8 mouse cellular contexts compared by ENCODE assay signal in the genomic region with DNA sequence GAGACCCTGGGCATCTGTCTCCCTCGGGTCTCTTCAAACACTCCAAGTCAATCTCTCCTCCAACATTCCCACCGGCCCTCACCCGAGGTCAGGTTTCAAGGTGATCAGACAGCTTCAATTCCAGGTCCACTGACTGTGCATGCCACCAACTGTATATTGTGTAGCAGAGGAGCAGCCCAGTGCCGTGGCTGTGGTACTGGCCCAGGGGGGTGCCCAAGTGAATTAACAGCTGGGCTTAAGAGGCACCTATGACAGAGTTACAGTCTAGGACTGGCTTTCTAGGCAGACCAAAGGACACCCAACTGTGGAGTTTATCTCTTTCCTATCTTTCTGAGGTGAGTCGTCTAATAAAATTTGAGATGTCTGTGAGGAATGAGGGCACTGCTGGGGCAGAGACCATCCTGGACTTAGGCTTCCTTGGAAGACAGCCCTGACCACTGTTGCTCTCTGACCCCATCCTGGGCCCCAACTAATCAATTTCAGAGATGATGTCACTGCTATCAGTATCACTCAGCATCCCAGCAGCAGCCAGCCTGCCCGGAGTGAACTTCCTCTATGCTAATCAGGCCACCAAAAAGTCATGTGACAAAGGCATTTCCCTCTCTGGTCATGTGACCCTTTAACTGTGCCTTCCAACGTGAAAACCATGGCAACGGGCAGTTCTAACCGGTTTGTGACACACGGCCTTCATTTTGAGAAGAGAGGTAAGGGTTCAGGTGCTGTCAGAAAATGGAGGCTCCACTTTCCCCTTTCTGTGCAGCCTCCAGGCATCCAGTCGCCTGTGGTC. TPM values are rescaled to one million over a fixed set of nuclear protein-coding genes. Genes with fewer than 3 reads are reported as not detected.
DNase-seq lines count a peak whose midpoint lies in the region; ATAC-seq lines count a peak whose summit lies in the region.

No protein-coding gene starts in this region.

- peak overlapping the region; percentile 61 for H3K27ac ChIP-seq in embryonic facial prominence, embryonic 14.5 days (replicated peaks; ENCODE audit: low read depth, low read length)

- 25% methylated on average over 11 of the region's 11 CpGs for WGBS in embryonic facial prominence, embryonic 14.5 days

- peak overlapping the region; percentile 24 for H3K4me2 ChIP-seq in embryonic facial prominence, embryonic 14.5 days (ENCODE audit: low read depth, low read length)

- intact Hi-C loops in heart, postnatal 14 days (cut with DNase I): loop anchor here (1.0 to 5.0 kb wide), 5 partner anchors 48 to 246 kb away; a partner anchor contains a TSS

- peak overlapping the region; percentile 21; the same call in 1 of the 2 replicates for H3K9ac ChIP-seq in embryonic facial prominence, embryonic 14.5 days (ENCODE audit: low read depth, low read length)

- H3K9me3 ChIP-seq in embryonic facial prominence, embryonic 14.5 days (ENCODE audit: control insufficient read depth, low read length): no peaks in the 10 kb centered on the region

- DNase-seq in Muller cell, postnatal 12 days (ENCODE audit: inconsistent ontology term): peak; percentile 73
- DNase-seq in embryonic facial prominence, embryonic 14.5 days (ENCODE audit: low spot score): peak; percentile 83
- peak; percentile 23 to 69 for DNase-seq in heart, postnatal 14 days
- DNase-seq in kidney, postnatal 36 days: peak; percentile 89 to 90
- peak; percentile 48 to 75 for DNase-seq in spleen, postnatal 14 days (ENCODE audit: low spot score in 2 of 2)
- no peak for DNase-seq in right cerebral cortex, adult 18-20 months

- no peaks in the 10 kb centered on the region for H3K27me3 ChIP-seq in embryonic facial prominence, embryonic 14.5 days (replicated peaks; ENCODE audit: control insufficient read depth, insufficient read depth, low read length)

- H3K36me3 ChIP-seq in embryonic facial prominence, embryonic 14.5 days (ENCODE audit: control insufficient read depth, insufficient read depth, low read length): peaks cover 27% of the 10 kb centered on the region

- peak; percentile 90 for ATAC-seq in CD4-positive, CD25-positive, alpha-beta regulatory T cell, adult 4 months
- peak; percentile 31; the same call in 1 of the 2 replicates for ATAC-seq in embryonic facial prominence, embryonic 14.5 days (ENCODE audit: low read depth)
- ATAC-seq in megakaryocyte progenitor cell, adult 5-6 weeks (replicated peaks; ENCODE audit: poor library complexity): peak; percentile 63

- no peak overlapping the region for H3K4me3 ChIP-seq in embryonic facial prominence, embryonic 14.5 days (ENCODE audit: low read depth, low read length)

- H3K4me1 ChIP-seq in embryonic facial prominence, embryonic 14.5 days (ENCODE audit: control insufficient read depth, insufficient read depth, low read length): peaks cover 13% of the 10 kb centered on the region

RNA-seq across cellular contexts. Expression of a gene that starts 17.6 kb away (rescaled TPM):
- polyA plus RNA-seq in CD4-positive, CD25-positive, alpha-beta regulatory T cell, adult 4 months (2017; shearing (Covaris generic)): 1 to 10 TPM in 1 of 2 experiments, under 1 TPM in 1; 0.91 to 1.6 TPM
- polyA plus RNA-seq in embryonic facial prominence, embryonic 14.5 days (2014; fragmentation: Nextera tagmentation; extraction: Ambion mirVana): 3.6 and 3.8 TPM in 2 replicates
- 10 to 100 TPM; 10.4 to 10.7 TPM for total RNA-seq in heart, postnatal 14 days (2021)
- not detected in 2 replicates for total RNA-seq in megakaryocyte progenitor cell, adult 5-6 weeks (2015)
- total RNA-seq in megakaryocyte progenitor cell, adult 5-6 weeks (2017): 0.37 TPM in 1 of 2 replicates, not detected in the other

RNA-seq across cellular contexts. Expression of a gene that starts 17.7 kb away (rescaled TPM):
- polyA plus RNA-seq in CD4-positive, CD25-positive, alpha-beta regulatory T cell, adult 4 months (2017; shearing (Covaris generic)): 100 to 1,000 TPM; 184 to 253 TPM
- 185 and 201 TPM in 2 replicates for polyA plus RNA-seq in embryonic facial prominence, embryonic 14.5 days (2014; fragmentation: Nextera tagmentation; extraction: Ambion mirVana)
- 100 to 1,000 TPM; 404 to 405 TPM for total RNA-seq in heart, postnatal 14 days (2021)
- total RNA-seq in megakaryocyte progenitor cell, adult 5-6 weeks (2015): 48.2 and 51.8 TPM in 2 replicates
- total RNA-seq in megakaryocyte progenitor cell, adult 5-6 weeks (2017): 99.5 and 114 TPM in 2 replicates

RNA-seq across cellular contexts. Expression of a gene that starts 18.1 kb away (rescaled TPM):
- polyA plus RNA-seq in CD4-positive, CD25-positive, alpha-beta regulatory T cell, adult 4 months (2017; shearing (Covaris generic)): under 1 TPM in 1 of 2 experiments, not detected in 1; 0.24 TPM
- polyA plus RNA-seq in embryonic facial prominence, embryonic 14.5 days (2014; fragmentation: Nextera tagmentation; extraction: Ambion mirVana): 2.5 and 3.1 TPM in 2 replicates
- total RNA-seq in heart, postnatal 14 days (2021): not detected
- total RNA-seq in megakaryocyte progenitor cell, adult 5-6 weeks (2015): 0.49 and 0.52 TPM in 2 replicates
- total RNA-seq in megakaryocyte progenitor cell, adult 5-6 weeks (2017): 0.08 and 0.57 TPM in 2 replicates

RNA-seq across cellular contexts. Expression of a gene that starts 32.6 kb away (rescaled TPM):
- not detected for polyA plus RNA-seq in CD4-positive, CD25-positive, alpha-beta regulatory T cell, adult 4 months (2017; shearing (Covaris generic))
- 1.1 and 1.3 TPM in 2 replicates for polyA plus RNA-seq in embryonic facial prominence, embryonic 14.5 days (2014; fragmentation: Nextera tagmentation; extraction: Ambion mirVana)
- 1 to 10 TPM; 1.7 TPM for total RNA-seq in heart, postnatal 14 days (2021)
- total RNA-seq in megakaryocyte progenitor cell, adult 5-6 weeks (2015): not detected in 2 replicates
- not detected in 2 replicates for total RNA-seq in megakaryocyte progenitor cell, adult 5-6 weeks (2017)

Comparison
In these comparisons a context has a peak if more than half of its experiments do, and no peak if none do; other contexts are left out.
1. ATAC-seq: peak in every context shown above with its lines; median percentile 90 in CD4-positive, CD25-positive, alpha-beta regulatory T cell, adult 4 months; 63 in megakaryocyte progenitor cell, adult 5-6 weeks; 31 in embryonic facial prominence, embryonic 14.5 days.
2. RNA of a gene that starts 17.6 kb away (total RNA-seq): 10.4 to 10.7 TPM in heart, postnatal 14 days; 0.37 TPM in megakaryocyte progenitor cell, adult 5-6 weeks; every median in the first group is over 4 times any median in the second.